Mouse (Mus musculus) MEL (cell line): Measurements from ENCODE around the gene Gm20388. TPM values are rescaled to one million over a fixed set of nuclear protein-coding genes. Genes with fewer than 3 reads are reported as not detected.
A peak's percentile ranks its signal among the peaks of the same experiment; 100 is the strongest.

Experiments
- DNase-seq: peaks from one replicate; pipeline ENCODE4 v3.0.0; 2011; ENCODE audit warnings: low read depth, low spot score
- H3K27ac ChIP-seq: 2 replicates; pipeline ENCODE4 v1.5.1; 2012; ENCODE audit warnings: low read depth, mild to moderate bottlenecking, control low read depth, low read length, moderate library complexity; ENCODE audit not compliant: control insufficient read depth
- H3K27me3 ChIP-seq, 2 experiments: fragments of 150-350 bp in 1 of 2; sonication (generic) in 1 of 2; 2 replicates each; pipeline ENCODE4 v1.6.1; 2012; ENCODE audit warnings: low read length in 2 of 2, mild to moderate bottlenecking in 2 of 2, improper control_type of control experiment in 1 of 2, moderate library complexity in 1 of 2; ENCODE audit not compliant: insufficient read depth in 2 of 2, control insufficient read depth in 1 of 2
- H3K36me3 ChIP-seq, 2 experiments: 2 replicates each; pipeline ENCODE4 v1.6.1; 2012 to 2014; ENCODE audit warnings: low read length in 2 of 2, improper control_type of control experiment in 1 of 2, inconsistent platforms in 1 of 2, mild to moderate bottlenecking in 1 of 2; ENCODE audit not compliant: insufficient read depth in 2 of 2, control insufficient read depth in 1 of 2
- H3K4me1 ChIP-seq, 2 experiments: fragments of 150-350 bp in 1 of 2; sonication (generic) in 1 of 2; 2 replicates each; pipeline ENCODE4 v1.6.1; 2012; ENCODE audit warnings: low read length in 2 of 2, improper control_type of control experiment in 1 of 2, mild to moderate bottlenecking in 1 of 2; ENCODE audit not compliant: insufficient read depth in 2 of 2, control insufficient read depth in 1 of 2
- H3K4me3 ChIP-seq, 2 experiments: fragments of 150-350 bp in 1 of 2; sonication (generic) in 1 of 2; 2 replicates each; pipeline ENCODE4 v1.5.1; 2012; ENCODE audit warnings: low read depth in 2 of 2, low read length in 2 of 2, mild to moderate bottlenecking in 2 of 2, moderate library complexity in 2 of 2, control low read depth in 1 of 2, improper control_type of control experiment in 1 of 2; ENCODE audit not compliant: control insufficient read depth in 1 of 2, insufficient read depth in 1 of 2
- H3K79me2 ChIP-seq: 2 replicates; pipeline ENCODE4 v1.6.1; 2012; ENCODE audit warnings: mild to moderate bottlenecking, low read length, moderate library complexity; ENCODE audit not compliant: control insufficient read depth, poor library complexity, insufficient read depth
- H3K9ac ChIP-seq: 2 replicates; pipeline ENCODE4 v1.6.1; 2012; ENCODE audit warnings: low read depth, mild to moderate bottlenecking, control low read depth, low read length, moderate library complexity; ENCODE audit not compliant: control insufficient read depth, poor library complexity, severe bottlenecking
- H3K9me3 ChIP-seq: fragments of 150-350 bp; sonication (generic); replicated peaks from 2 replicates; pipeline ENCODE4 v1.6.1; 2012; ENCODE audit warnings: mild to moderate bottlenecking, low read length, improper control_type of control experiment, moderate library complexity; ENCODE audit not compliant: insufficient read depth
- BHLHE40 ChIP-seq: IDR thresholded peaks from 2 replicates; pipeline ENCODE4 v1.6.1; 2012; ENCODE audit warnings: low read depth, mild to moderate bottlenecking, inconsistent platforms, low read length, improper control_type of control experiment, borderline replicate concordance
- CHD1 ChIP-seq: IDR thresholded peaks from 2 replicates; pipeline ENCODE4 v1.6.1; 2012; ENCODE audit warnings: low read depth, mild to moderate bottlenecking, inconsistent platforms, low read length, improper control_type of control experiment
- CHD2 ChIP-seq: IDR thresholded peaks from 2 replicates; pipeline ENCODE4 v1.6.1; 2011; ENCODE audit warnings: low read length, improper control_type of control experiment
- CTCF ChIP-seq, 3 experiments: IDR thresholded peaks in 2 of 3; conservative IDR thresholded peaks in 1 of 3; 2 replicates each; pipeline ENCODE4 v1.5.1; 2011 to 2012; ENCODE audit warnings: low read length in 3 of 3, low read depth in 2 of 3, mild to moderate bottlenecking in 2 of 3, improper control_type of control experiment in 1 of 3, inconsistent platforms in 1 of 3, mixed read lengths in 1 of 3, moderate library complexity in 1 of 3; ENCODE audit not compliant: control insufficient read depth in 1 of 3, insufficient read depth in 1 of 3, poor library complexity in 1 of 3, severe bottlenecking in 1 of 3
- E2F4 ChIP-seq: IDR thresholded peaks from 2 replicates; pipeline ENCODE4 v1.6.1; 2011; ENCODE audit warnings: low read depth, low read length, improper control_type of control experiment, borderline replicate concordance
- ELF1 ChIP-seq: IDR thresholded peaks from 2 replicates; pipeline ENCODE4 v1.6.1; 2014; ENCODE audit warnings: low read depth, mild to moderate bottlenecking, inconsistent platforms, low read length, improper control_type of control experiment, moderate library complexity
- EP300 ChIP-seq, 2 experiments: IDR thresholded peaks; 2 replicates each; pipeline ENCODE4 v1.6.1; 2011; ENCODE audit warnings: improper control_type of control experiment in 2 of 2, low read length in 2 of 2, low read depth in 1 of 2, mild to moderate bottlenecking in 1 of 2
- ETS1 ChIP-seq: IDR thresholded peaks from 2 replicates; pipeline ENCODE4 v1.6.1; 2012; ENCODE audit warnings: low read depth, mild to moderate bottlenecking, inconsistent platforms, low read length, improper control_type of control experiment, moderate library complexity
- GATA1 ChIP-seq: IDR thresholded peaks from 2 replicates; pipeline ENCODE4 v1.6.1; 2011; ENCODE audit warnings: low read depth, low read length, improper control_type of control experiment
- HCFC1 ChIP-seq: IDR thresholded peaks from 2 replicates; pipeline ENCODE4 v1.6.1; 2012; ENCODE audit warnings: low read depth, mild to moderate bottlenecking, inconsistent platforms, low read length, improper control_type of control experiment, moderate library complexity
- JUND ChIP-seq: IDR thresholded peaks from 2 replicates; pipeline ENCODE4 v1.6.1; 2011; ENCODE audit warnings: low read depth, mild to moderate bottlenecking, improper control_type of control experiment, low read length
- MAFK ChIP-seq: IDR thresholded peaks from 2 replicates; pipeline ENCODE4 v1.6.1; 2011; ENCODE audit warnings: low read depth, mild to moderate bottlenecking, low read length, improper control_type of control experiment, borderline replicate concordance
- MAX ChIP-seq: IDR thresholded peaks from 2 replicates; pipeline ENCODE4 v1.6.1; 2011; ENCODE audit warnings: low read length, improper control_type of control experiment
- MAZ ChIP-seq: IDR thresholded peaks from 2 replicates; pipeline ENCODE4 v1.6.1; 2012; ENCODE audit warnings: low read depth, mild to moderate bottlenecking, inconsistent platforms, low read length, improper control_type of control experiment
- MEF2A ChIP-seq: IDR thresholded peaks from 2 replicates; pipeline ENCODE4 v1.6.1; 2014; ENCODE audit warnings: low read depth, mild to moderate bottlenecking, inconsistent platforms, low read length, improper control_type of control experiment; ENCODE audit not compliant: poor library complexity, insufficient replicate concordance, severe bottlenecking; ENCODE audit errors: extremely low read depth
- MXI1 ChIP-seq: IDR thresholded peaks from 2 replicates; pipeline ENCODE4 v1.6.1; 2011; ENCODE audit warnings: mild to moderate bottlenecking, low read depth, low read length, improper control_type of control experiment
- MYB ChIP-seq: IDR thresholded peaks from 2 replicates; pipeline ENCODE4 v1.6.1; 2011; ENCODE audit warnings: mild to moderate bottlenecking, low read depth, low read length, improper control_type of control experiment
- MYC ChIP-seq: IDR thresholded peaks from 2 replicates; pipeline ENCODE4 v1.6.1; 2011; ENCODE audit warnings: low read depth, mild to moderate bottlenecking, low read length, improper control_type of control experiment, moderate library complexity
- NELFE ChIP-seq: IDR thresholded peaks from 2 replicates; pipeline ENCODE4 v1.6.1; 2011; ENCODE audit warnings: low read depth, low read length, improper control_type of control experiment
- NRF1 ChIP-seq: IDR thresholded peaks from 2 replicates; pipeline ENCODE4 v1.6.1; 2014; ENCODE audit warnings: low read depth, mild to moderate bottlenecking, inconsistent platforms, low read length, improper control_type of control experiment, moderate library complexity; ENCODE audit not compliant: poor library complexity, insufficient read depth, severe bottlenecking
- POLR2A ChIP-seq, 2 experiments: IDR thresholded peaks; 2 replicates each; pipeline ENCODE4 v1.6.1; 2011 to 2012; ENCODE audit warnings: low read length in 2 of 2, mild to moderate bottlenecking in 2 of 2, control low read depth in 1 of 2, improper control_type of control experiment in 1 of 2, low read depth in 1 of 2, moderate library complexity in 1 of 2; ENCODE audit not compliant: control insufficient read depth in 1 of 2, insufficient read depth in 1 of 2, poor library complexity in 1 of 2
- RCOR1 ChIP-seq: IDR thresholded peaks from 2 replicates; pipeline ENCODE4 v1.6.1; 2012; ENCODE audit warnings: low read depth, mild to moderate bottlenecking, inconsistent platforms, low read length, improper control_type of control experiment
- SIN3A ChIP-seq: IDR thresholded peaks from 2 replicates; pipeline ENCODE4 v1.6.1; 2012; ENCODE audit warnings: low read length, improper control_type of control experiment, inconsistent platforms
- SMC3 ChIP-seq: IDR thresholded peaks from 2 replicates; pipeline ENCODE4 v1.6.1; 2011; ENCODE audit warnings: low read depth, low read length, improper control_type of control experiment
- TAL1 ChIP-seq: IDR thresholded peaks from 2 replicates; pipeline ENCODE4 v1.6.1; 2012; ENCODE audit warnings: mild to moderate bottlenecking, inconsistent platforms, low read length, moderate library complexity, mixed read lengths
- TBP ChIP-seq: IDR thresholded peaks from 2 replicates; pipeline ENCODE4 v1.8.0; 2011; ENCODE audit warnings: low read depth, low read length, improper control_type of control experiment
- TCF12 ChIP-seq: IDR thresholded peaks from 2 replicates; pipeline ENCODE4 v1.6.1; 2014; ENCODE audit warnings: low read depth, mild to moderate bottlenecking, inconsistent platforms, low read length, improper control_type of control experiment, moderate library complexity
- USF1 ChIP-seq: IDR thresholded peaks from 2 replicates; pipeline ENCODE4 v1.6.1; 2014; ENCODE audit warnings: low read depth, mild to moderate bottlenecking, inconsistent platforms, low read length, improper control_type of control experiment, moderate library complexity
- ZC3H11A ChIP-seq: IDR thresholded peaks from 2 replicates; pipeline ENCODE4 v1.6.1; 2012; ENCODE audit warnings: low read depth, mild to moderate bottlenecking, inconsistent platforms, low read length, improper control_type of control experiment
- ZKSCAN1 ChIP-seq: IDR thresholded peaks from 2 replicates; pipeline ENCODE4 v1.6.1; 2012; ENCODE audit warnings: low read depth, mild to moderate bottlenecking, inconsistent platforms, low read length, improper control_type of control experiment, moderate library complexity
- ZMIZ1 ChIP-seq: IDR thresholded peaks from 2 replicates; pipeline ENCODE4 v1.6.1; 2012; ENCODE audit warnings: low read depth, mild to moderate bottlenecking, inconsistent platforms, low read length, improper control_type of control experiment, moderate library complexity
- ZNF384 ChIP-seq: IDR thresholded peaks from 2 replicates; pipeline ENCODE4 v1.6.1; 2012; ENCODE audit warnings: low read depth, mild to moderate bottlenecking, inconsistent platforms, low read length, improper control_type of control experiment
- polyA plus RNA-seq, 2 experiments: library from polyadenylated mRNA; stranded (reverse) in 1 of 2; unstranded in 1 of 2; fragments of >175 nt in 1 of 2; fragments of >200 nt in 1 of 2; gene quantifications; 2 replicates each; pipeline versions ENCODE4 v1.2.1 to v1.2.4; 2012; ENCODE audit warnings: low replicate concordance in 2 of 2, low read depth in 1 of 2; ENCODE audit not compliant: insufficient read length in 2 of 2, insufficient read depth in 1 of 2, missing spikeins in 1 of 2
- total RNA-seq: library from RNA; depleted of rRNA; stranded (reverse); fragments of 300-350 nt; gene quantifications from 2 replicates; pipeline ENCODE4 v1.2.3, GENCODE M21; 2012

The Gm20388 gene
- total and polyA plus RNA-seq, 3 experiments, result 11.1 to 17.8 TPM; not detected in 1

DNA sequence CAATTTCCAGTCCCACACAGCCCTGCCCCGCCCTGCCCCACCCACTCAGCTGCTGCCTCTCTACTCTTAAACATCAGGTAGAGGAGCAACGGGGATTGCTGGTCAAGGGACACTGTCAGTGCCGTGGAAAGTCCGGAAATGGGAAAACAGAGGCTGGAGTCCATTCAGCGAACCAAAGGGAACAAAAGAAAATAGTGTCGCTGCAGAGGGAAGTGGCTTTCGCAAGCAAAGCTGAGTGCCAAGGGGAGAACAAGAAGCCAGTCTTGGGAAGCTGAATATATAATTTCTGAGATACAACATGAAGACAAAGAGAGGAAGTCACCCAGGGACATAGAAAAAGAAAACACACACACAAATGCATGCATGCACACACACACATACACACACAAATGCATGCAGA is 3278.2 kb downstream of the Gm20388 start:
- H3K4me3 ChIP-seq, result no peak overlapping the region
- TF ChIP-seq BHLHE40 (no peak), ETS1 (no peak), CTCF (IDR thresholded peaks at IDR 0.05 in 2 of 3, conservative IDR thresholded peaks at IDR 0.05 in 1 of 3; ENCODE audit: control insufficient read depth in 1 of 3, insufficient read depth in 1 of 3, low read depth in 2 of 3, low read length in 3 of 3, poor library complexity in 1 of 3, severe bottlenecking in 1 of 3) (no peak), ZKSCAN1 (no peak), POLR2A (IDR thresholded peaks at IDR 0.05; ENCODE audit: control insufficient read depth in 1 of 2, insufficient read depth in 1 of 2, low read depth in 1 of 2, low read length in 2 of 2, poor library complexity in 1 of 2) (no peak), USF1 (no peak)
- TF ChIP-seq, all 39 proteins: peak for 0
- Histone ChIP-seq H3K27me3 (0 out of 4 replicates have a peak, but pooled peaks cover 0 to 1% of the 10 kb centered on the region in 2 experiments), H3K9ac (no peak overlapping the region), H3K4me1 (peaks cover 0 to 25% of the 10 kb centered on the region in 2 experiments; a peak in 2 of 4 replicates), H3K9me3 (no peaks in the 10 kb centered on the region), H3K27ac (no peak overlapping the region), H3K36me3 (peaks cover 0 to 11% of the 10 kb centered on the region in 2 experiments; a peak in 2 of 4 replicates), H3K79me2 (no peaks in the 10 kb centered on the region)
- peak; percentile 27 for DNase-seq

DNA sequence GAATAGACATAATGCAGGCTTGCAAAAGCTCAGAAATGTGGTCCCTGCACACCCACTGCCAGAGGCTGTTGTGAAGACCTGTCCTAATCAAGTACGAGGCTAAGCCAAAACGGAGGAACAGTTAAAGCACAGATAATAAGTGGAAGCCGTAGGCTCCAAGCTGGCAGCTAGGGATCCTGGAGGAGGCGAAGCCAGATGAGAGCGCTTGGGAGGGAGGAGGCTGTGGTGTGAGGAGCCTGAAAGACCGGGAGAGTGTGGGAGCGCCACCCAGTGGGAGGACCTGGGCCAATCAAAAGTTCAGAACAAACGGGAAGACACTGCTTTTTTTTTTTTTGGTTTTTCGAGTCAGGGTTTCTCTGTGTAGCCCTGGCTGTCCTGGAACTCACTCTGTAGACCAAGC is 3280.0 kb downstream of the Gm20388 start:
- peak overlapping the region; percentile 41 to 43 for H3K4me3 ChIP-seq
- no peaks in the 10 kb centered on the region for H3K27me3 ChIP-seq
- H3K4me1 ChIP-seq, result peaks cover 0 to 25% of the 10 kb centered on the region in 2 experiments; a peak in 2 of 4 replicates
- DNase-seq, result peak; percentile 88
- H3K9ac ChIP-seq, result peak overlapping the region; percentile 32
- H3K9me3 ChIP-seq, result no peaks in the 10 kb centered on the region
- no peaks in the 10 kb centered on the region for H3K79me2 ChIP-seq
- H3K27ac ChIP-seq, result no peak overlapping the region
- H3K36me3 ChIP-seq, result peaks cover 0 to 11% of the 10 kb centered on the region in 2 experiments; a peak in 2 of 4 replicates
- TF ChIP-seq TAL1, result no peak
- TF ChIP-seq ETS1, result no peak
- TF ChIP-seq MYC, result no peak
- TF ChIP-seq JUND, result no peak
- TF ChIP-seq EP300 (IDR thresholded peaks at IDR 0.05; ENCODE audit: low read depth in 1 of 2, low read length in 2 of 2), result no peak
- TF ChIP-seq ZC3H11A, result peak; percentile 53
- no peak for TF ChIP-seq NRF1
- no peak for TF ChIP-seq CHD2
- TF ChIP-seq GATA1, result no peak
- no peak for TF ChIP-seq NELFE
- TF ChIP-seq ZNF384, result peak; percentile 96
- TF ChIP-seq SIN3A, result peak; percentile 59
- TF ChIP-seq ZMIZ1, result no peak
- TF ChIP-seq MXI1, result peak; percentile 61
- peak; percentile 70 for TF ChIP-seq SMC3
- TF ChIP-seq ELF1, result no peak
- no peak for TF ChIP-seq TBP
- no peak for TF ChIP-seq MYB
- no peak for TF ChIP-seq HCFC1
- TF ChIP-seq E2F4, result no peak
- no peak for TF ChIP-seq MAX
- TF ChIP-seq MEF2A, result no peak
- no peak for TF ChIP-seq BHLHE40
- no peak for TF ChIP-seq MAFK
- TF ChIP-seq MAZ, result no peak; the same call in 1 of the 2 replicates
- TF ChIP-seq CHD1, result no peak
- no peak for TF ChIP-seq ZKSCAN1
- TF ChIP-seq RCOR1, result no peak
- TF ChIP-seq TCF12, result no peak
